Mouse (Mus musculus): Measurements from ENCODE around the gene Mstn. TPM values are rescaled to one million over a fixed set of nuclear protein-coding genes. Genes with fewer than 3 reads are reported as not detected.

The Mstn gene
- polyA plus RNA-seq, 1 experiment from 2014 or later = 0.10 TPM

Other genes with a start within 250 kb of the Mstn start
- 3.3 and 3.7 TPM in 2 replicates for gene Inpp1, start 244.0 kb upstream of the Mstn start, polyA plus RNA-seq (2015; fragmentation: Nextera tagmentation; extraction: Ambion mirVana)
- gene Hibch, start 216.7 kb upstream of the Mstn start, polyA plus RNA-seq (2015; fragmentation: Nextera tagmentation; extraction: Ambion mirVana) = 18.6 and 21.9 TPM in 2 replicates
- 7.1 and 7.5 TPM in 2 replicates for gene 1700019D03Rik, start 41.5 kb upstream of the Mstn start, polyA plus RNA-seq (2015; fragmentation: Nextera tagmentation; extraction: Ambion mirVana)
- not detected in 2 replicates for gene 1700019A02Rik, start 126.0 kb downstream of the Mstn start, polyA plus RNA-seq (2015; fragmentation: Nextera tagmentation; extraction: Ambion mirVana)
- gene Pms1, start 235.4 kb downstream of the Mstn start, polyA plus RNA-seq (2015; fragmentation: Nextera tagmentation; extraction: Ambion mirVana) = 9.7 and 13.6 TPM in 2 replicates
- gene Ormdl1, start 235.5 kb downstream of the Mstn start, polyA plus RNA-seq (2015; fragmentation: Nextera tagmentation; extraction: Ambion mirVana) = 29.3 and 33.2 TPM in 2 replicates
- gene Gm28778, start 235.5 kb downstream of the Mstn start, polyA plus RNA-seq (2015; fragmentation: Nextera tagmentation; extraction: Ambion mirVana) = not detected in 2 replicates

Data from liver, embryonic 13.5 days (tissue).